ENCODE assay signal across 8 mouse cellular contexts in genomic region chr1:97802207-97802902, GRCm38 (mm10). TPM values are rescaled to one million over a fixed set of nuclear protein-coding genes. Genes with fewer than 3 reads are reported as not detected.
DNase-seq lines count a peak whose midpoint lies in the region; ATAC-seq and TF ChIP-seq lines count a peak whose summit lies in the region.
"Had no signal": no experiment of that assay in that cellular context is flagged by ENCODE, and none has a peak within 500 bp of the region (broad histone marks: within the 10 kb centered on the region; RNA-seq: fewer than 3 reads in every experiment).

No protein-coding gene starts in this region.

- 48% methylated on average over 4 of the region's 4 CpGs for WGBS in kidney, embryonic 16.5 days

- no peak for ATAC-seq in kidney, embryonic 16.5 days (ENCODE audit: low FRiP score, low TSS enrichment)

- H3K27me3 ChIP-seq in kidney, embryonic 16.5 days (ENCODE audit: insufficient read depth, low read length) = no peaks in the 10 kb centered on the region
- no peaks in the 10 kb centered on the region for H3K27me3 ChIP-seq in E14TG2a.4 (ENCODE audit: insufficient read depth, low read length)
- no peaks in the 10 kb centered on the region for H3K27me3 ChIP-seq in megakaryocyte, embryonic 14.5 days (replicated peaks)

- intact Hi-C loops in left cerebral cortex, postnatal 36 days (cut with DNase I) = loop anchor here (5.0 to 10.0 kb wide), 3 partner anchors 305 to 765 kb away; no protein-coding TSS in a partner anchor

- no peaks in the 10 kb centered on the region for H3K36me3 ChIP-seq in kidney, embryonic 16.5 days (ENCODE audit: insufficient read depth, low read length)
- no peaks in the 10 kb centered on the region for H3K36me3 ChIP-seq in E14TG2a.4 (ENCODE audit: insufficient read depth, low read length)
- H3K36me3 ChIP-seq in megakaryocyte, embryonic 14.5 days (replicated peaks; ENCODE audit: low read length) = peaks cover 6% of the 10 kb centered on the region

- peak; percentile 7 for DNase-seq in kidney, adult 9 months
- DNase-seq in brain, adult 2 months (ENCODE audit: low read depth, low spot score) = peak; percentile 48
- DNase-seq in urinary bladder, postnatal 36 days (ENCODE audit: low spot score in 2 of 2) = no peak
- no peak for DNase-seq in left cerebral cortex, postnatal 36 days (ENCODE audit: low spot score in 2 of 2)
- DNase-seq: left cerebral cortex, postnatal 4 days had no signal

- TF ChIP-seq CTCF in E14TG2a.4 (conservative IDR thresholded peaks at IDR 0.05; ENCODE audit: low read length) = peak; percentile 29

- peaks cover 3% of the 10 kb centered on the region; the same call in 1 of the 2 replicates for H3K9me3 ChIP-seq in kidney, embryonic 16.5 days (ENCODE audit: low read length)
- 0 out of 2 replicates have a peak, but pooled peaks cover 8% of the 10 kb centered on the region for H3K9me3 ChIP-seq in E14TG2a.4 (ENCODE audit: low read length)
- H3K9me3 ChIP-seq in megakaryocyte, embryonic 14.5 days = peaks cover 8% of the 10 kb centered on the region

- H3K4me3 ChIP-seq in kidney, embryonic 16.5 days (ENCODE audit: low read length) = no peak overlapping the region
- H3K4me3 ChIP-seq in E14TG2a.4 (replicated peaks; ENCODE audit: low read length) = no peak overlapping the region
- peak overlapping the region; percentile 87 for H3K4me3 ChIP-seq in megakaryocyte, embryonic 14.5 days (replicated peaks)

- no peak overlapping the region for H3K27ac ChIP-seq in kidney, embryonic 16.5 days (ENCODE audit: low read length)

- H3K4me2 ChIP-seq in kidney, embryonic 16.5 days (replicated peaks; ENCODE audit: low read depth, low read length) = no peak overlapping the region

- H3K4me1 ChIP-seq in kidney, embryonic 16.5 days (ENCODE audit: insufficient read depth, low read length) = no peaks in the 10 kb centered on the region
- H3K4me1 ChIP-seq in E14TG2a.4 (replicated peaks; ENCODE audit: low read depth, low read length) = no peaks in the 10 kb centered on the region
- no peaks in the 10 kb centered on the region; the same call in 1 of the 2 replicates for H3K4me1 ChIP-seq in megakaryocyte, embryonic 14.5 days

- H3K9ac ChIP-seq in kidney, embryonic 16.5 days (replicated peaks; ENCODE audit: low read length) = no peak overlapping the region

RNA-seq across cellular contexts. Expression of gene Ppip5k2, which starts 32.1 kb away (rescaled TPM):
- 30.3 and 35.1 TPM in 2 replicates for polyA plus RNA-seq in kidney, embryonic 16.5 days (2015; fragmentation: Nextera tagmentation; extraction: Ambion mirVana)
- polyA plus RNA-seq in megakaryocyte, embryonic 14.5 days (2012; ENCODE audit: insufficient read depth, low replicate concordance) = 0.52 and 2.9 TPM in 2 replicates
- total RNA-seq in left cerebral cortex, postnatal 36 days (2021) = 10 to 100 TPM; 22.4 to 31.4 TPM

RNA-seq across cellular contexts. Expression of gene Gin1, which starts 32.4 kb away (rescaled TPM):
- polyA plus RNA-seq in kidney, embryonic 16.5 days (2015; fragmentation: Nextera tagmentation; extraction: Ambion mirVana) = 17.3 and 17.7 TPM in 2 replicates
- polyA plus RNA-seq in megakaryocyte, embryonic 14.5 days (2012; ENCODE audit: insufficient read depth, low replicate concordance) = 1.2 TPM in 1 of 2 replicates, not detected in the other
- 10 to 100 TPM in 1 of 2 experiments, 1 to 10 TPM in 1; 8.0 to 15.0 TPM for total RNA-seq in left cerebral cortex, postnatal 36 days (2021)

Comparison
In these comparisons a context has a peak if more than half of its experiments do, and no peak if none do; other contexts are left out.
1. DNase-seq: peak in kidney, adult 9 months (single experiment) and brain, adult 2 months (single experiment); none in urinary bladder, postnatal 36 days (0 of 2) and left cerebral cortex, postnatal 36 days (0 of 2).